Mouse (Mus musculus) ES-E14 (cell line): ENCODE results near the gene Lrmda. TPM values are rescaled to one million over a fixed set of nuclear protein-coding genes. Genes with fewer than 3 reads are reported as not detected.

Source experiments
- DNase-seq: peaks from one replicate; pipeline ENCODE4 v3.0.0-alpha.2; 2013; ENCODE audit warnings: low read depth, low spot score
- H3K27ac ChIP-seq: 2 replicates; pipeline ENCODE4 v1.5.1; 2012; ENCODE audit warnings: low read depth, mild to moderate bottlenecking, low read length, moderate library complexity, mixed read lengths; ENCODE audit not compliant: poor library complexity, insufficient read depth, severe bottlenecking
- H3K36me3 ChIP-seq: 2 replicates; pipeline ENCODE4 v1.6.1; 2012; ENCODE audit warnings: mild to moderate bottlenecking, low read length, moderate library complexity, mixed read lengths; ENCODE audit not compliant: control insufficient read depth, poor library complexity, insufficient read depth, severe bottlenecking
- H3K4me1 ChIP-seq, 2 experiments: fragments of 150-350 bp in 1 of 2; sonication (generic) in 1 of 2; 2 replicates each; pipeline ENCODE4 v1.6.1; 2012; ENCODE audit warnings: low read length in 2 of 2, mild to moderate bottlenecking in 1 of 2, mixed read lengths in 1 of 2; ENCODE audit not compliant: control insufficient read depth in 2 of 2, insufficient read depth in 2 of 2, poor library complexity in 1 of 2
- H3K4me3 ChIP-seq, 2 experiments: fragments of 150-350 bp in 1 of 2; sonication (generic) in 1 of 2; 2 replicates each; pipeline ENCODE4 v1.5.1; 2012; ENCODE audit warnings: low read length in 2 of 2, low read depth in 1 of 2, mild to moderate bottlenecking in 1 of 2, mixed read lengths in 1 of 2; ENCODE audit not compliant: insufficient read depth in 1 of 2, poor library complexity in 1 of 2, severe bottlenecking in 1 of 2
- H3K9ac ChIP-seq: 2 replicates; pipeline ENCODE4 v1.6.1; 2012; ENCODE audit warnings: low read depth, mild to moderate bottlenecking, low read length, mixed read lengths; ENCODE audit not compliant: poor library complexity, insufficient read depth, severe bottlenecking
- H3K9me3 ChIP-seq: fragments of 150-350 bp; sonication (generic); 2 replicates; pipeline ENCODE4 v1.6.1; 2012; ENCODE audit warnings: low read depth, mild to moderate bottlenecking, low read length; ENCODE audit not compliant: control insufficient read depth, insufficient read depth
- CHD2 ChIP-seq: IDR thresholded peaks from 2 replicates; pipeline ENCODE4 v1.6.1; 2014; ENCODE audit warnings: mild to moderate bottlenecking, low read depth, low read length, inconsistent platforms
- HCFC1 ChIP-seq: IDR thresholded peaks from 2 replicates; pipeline ENCODE4 v1.6.1; 2012; ENCODE audit warnings: low read length, inconsistent platforms, borderline replicate concordance; ENCODE audit not compliant: insufficient read depth
- MAFK ChIP-seq: IDR thresholded peaks from 2 replicates; pipeline ENCODE4 v1.6.1; 2014; ENCODE audit warnings: mild to moderate bottlenecking, low read depth, low read length, inconsistent platforms; ENCODE audit not compliant: insufficient read depth
- ZC3H11A ChIP-seq: IDR thresholded peaks from 2 replicates; pipeline ENCODE4 v1.6.1; 2012; ENCODE audit warnings: low read depth, mild to moderate bottlenecking, inconsistent platforms, low read length, borderline replicate concordance
- ZNF384 ChIP-seq: IDR thresholded peaks from 2 replicates; pipeline ENCODE4 v1.6.1; 2012; ENCODE audit warnings: low read depth, low read length, inconsistent platforms
- in situ Hi-C, 2 experiments: fragments of 600-800 bp; cut with MboI; formaldehyde crosslinking; loops; one replicate each; pipeline ENCODE4 v1.15.1; 2025; ENCODE audit warnings: low sequenced_read_pairs in 2 of 2, inconsistent platforms in 1 of 2; ENCODE audit not compliant: unreplicated experiment in 2 of 2
- total RNA-seq: library from RNA; depleted of rRNA; stranded (reverse); fragments of 300-350 nt; gene quantifications from 2 replicates; pipeline ENCODE4 v1.2.3, GENCODE M21; 2012

Gene Lrmda
- total RNA-seq, 1 experiment, result 0.22 TPM

- H3K36me3 ChIP-seq, result no peaks in the 10 kb centered on the region
- H3K4me1 ChIP-seq, result 0 out of 4 replicates have a peak, but pooled peaks cover 0 to 1% of the 10 kb centered on the region in 2 experiments
- no peak overlapping the region for H3K4me3 ChIP-seq
- in situ Hi-C loops, result no loop called here
- no peak overlapping the region for H3K9ac ChIP-seq
- H3K27ac ChIP-seq, result no peak overlapping the region
- TF ChIP-seq ZNF384 (no peak), MAFK (no peak), ZC3H11A (no peak), HCFC1 (no peak), CHD2 (no peak)
- DNase-seq, result peak; percentile 90
- no peaks in the 10 kb centered on the region for H3K9me3 ChIP-seq
These were observed 124.5 kb downstream of the Lrmda start for GRCm38 (mm10) chr14:22144014-22144413.

- H3K4me1 ChIP-seq, result no peaks in the 10 kb centered on the region
- H3K27ac ChIP-seq, result no peak overlapping the region
- no peak overlapping the region for H3K4me3 ChIP-seq
- DNase-seq, result no peak
- H3K9me3 ChIP-seq, result no peaks in the 10 kb centered on the region
- in situ Hi-C loops, result no loop called here
- H3K36me3 ChIP-seq, result no peaks in the 10 kb centered on the region
- H3K9ac ChIP-seq, result no peak overlapping the region
- TF ChIP-seq CHD2 (no peak), ZNF384 (no peak), MAFK (no peak), HCFC1 (no peak), ZC3H11A (no peak)
These were observed 126.4 kb downstream of the Lrmda start for GRCm38 (mm10) chr14:22145863-22146262.

- H3K9me3 ChIP-seq, result no peaks in the 10 kb centered on the region
- TF ChIP-seq MAFK (no peak), HCFC1 (no peak), ZNF384 (no peak)
- DNase-seq, result no peak
- no peak overlapping the region for H3K9ac ChIP-seq
- in situ Hi-C loops, result no loop called here
- no peak overlapping the region for H3K27ac ChIP-seq
- H3K36me3 ChIP-seq, result no peaks in the 10 kb centered on the region
- no peaks in the 10 kb centered on the region for H3K4me1 ChIP-seq
- no peak overlapping the region for H3K4me3 ChIP-seq
These were observed 127.1 kb downstream of the Lrmda start for GRCm38 (mm10) chr14:22146508-22147044.

- Histone ChIP-seq H3K9me3 (no peaks in the 10 kb centered on the region), H3K4me1 (no peaks in the 10 kb centered on the region), H3K4me3 (no peak overlapping the region), H3K27ac (no peak overlapping the region), H3K9ac (no peak overlapping the region), H3K36me3 (no peaks in the 10 kb centered on the region)
- DNase-seq, result no peak
- TF ChIP-seq MAFK, result no peak
- no peak for TF ChIP-seq ZNF384
- no peak for TF ChIP-seq HCFC1
- no peak for TF ChIP-seq ZC3H11A
- no peak for TF ChIP-seq CHD2
- in situ Hi-C loops, result no loop called here
These were observed 128.0 kb downstream of the Lrmda start for GRCm38 (mm10) chr14:22147341-22148024.

- Histone ChIP-seq H3K4me3 (no peak overlapping the region), H3K27ac (no peak overlapping the region), H3K4me1 (peaks cover 4 to 5% of the 10 kb centered on the region in 2 experiments; a peak in 2 of 4 replicates), H3K9me3 (no peaks in the 10 kb centered on the region), H3K36me3 (no peaks in the 10 kb centered on the region), H3K9ac (no peak overlapping the region)
- no peak for TF ChIP-seq ZC3H11A
- TF ChIP-seq MAFK, result no peak
- no peak for TF ChIP-seq ZNF384
- TF ChIP-seq CHD2, result no peak
- no peak for TF ChIP-seq HCFC1
- DNase-seq, result no peak
- in situ Hi-C loops, result no loop called here
These were observed 133.2 kb downstream of the Lrmda start for GRCm38 (mm10) chr14:22152701-22153100.
